Comparison of ENCODE assay signal across 27 mouse cellular contexts in genomic region chr12:102295662-102296061, GRCm38 (mm10). TPM values are rescaled to one million over a fixed set of nuclear protein-coding genes. Genes with fewer than 3 reads are reported as not detected.
DNase-seq lines count a peak whose midpoint lies in the region; ATAC-seq and TF ChIP-seq lines count a peak whose summit lies in the region.
"Had no signal": no experiment of that assay in that cellular context is flagged by ENCODE, and none has a peak within 500 bp of the region (broad histone marks: within the 10 kb centered on the region; RNA-seq: fewer than 3 reads in every experiment).

No protein-coding gene starts in this region.

- H3K27ac ChIP-seq in heart, embryonic 11.5 days (ENCODE audit: low read depth, low read length), result no peak overlapping the region
- H3K27ac ChIP-seq in limb, embryonic 14.5 days (replicated peaks; ENCODE audit: low read depth, low read length), result no peak overlapping the region
- H3K27ac ChIP-seq in limb, embryonic 10.5 days, result no peak overlapping the region
- H3K27ac ChIP-seq in thymus, adult 2 months (ENCODE audit: control insufficient read depth, insufficient read depth, low read length), result peak overlapping the region; percentile 73
- H3K27ac ChIP-seq: embryonic facial prominence, embryonic 12.5 days; embryonic facial prominence, embryonic 15.5 days; forebrain, embryonic 12.5 days; forebrain, embryonic 15.5 days; heart, embryonic 15.5 days; hindbrain, embryonic 10.5 days; hindbrain, embryonic 13.5 days had no signal

- no peaks in the 10 kb centered on the region for H3K27me3 ChIP-seq in heart, embryonic 11.5 days (ENCODE audit: control insufficient read depth, insufficient read depth, low read length)
- H3K27me3 ChIP-seq in limb, embryonic 14.5 days (ENCODE audit: control insufficient read depth, insufficient read depth, low read length), result no peaks in the 10 kb centered on the region
- H3K27me3 ChIP-seq in limb, embryonic 10.5 days (ENCODE audit: low read depth, poor library complexity, severe bottlenecking), result no peaks in the 10 kb centered on the region
- H3K27me3 ChIP-seq in thymus, adult 2 months (ENCODE audit: control insufficient read depth, insufficient read depth, low read length), result no peaks in the 10 kb centered on the region
- no peaks in the 10 kb centered on the region for H3K27me3 ChIP-seq in myocyte (ENCODE audit: control insufficient read depth, insufficient read depth, insufficient read length)
- H3K27me3 ChIP-seq: CH12.LX; embryonic facial prominence, embryonic 12.5 days; embryonic facial prominence, embryonic 15.5 days; forebrain, embryonic 12.5 days; forebrain, embryonic 15.5 days; heart, embryonic 12.5 days; heart, embryonic 15.5 days; hindbrain, embryonic 13.5 days; Patski had no signal

- no peak overlapping the region for H3K4me2 ChIP-seq in heart, embryonic 11.5 days
- H3K4me2 ChIP-seq in limb, embryonic 14.5 days (replicated peaks; ENCODE audit: low read depth, low read length, severe bottlenecking), result no peak overlapping the region
- H3K4me2 ChIP-seq in myocyte (ENCODE audit: low read depth), result peak overlapping the region; percentile 45
- H3K4me2 ChIP-seq: embryonic facial prominence, embryonic 12.5 days; embryonic facial prominence, embryonic 15.5 days; forebrain, embryonic 12.5 days; forebrain, embryonic 15.5 days; heart, embryonic 12.5 days; heart, embryonic 15.5 days; hindbrain, embryonic 13.5 days had no signal

- H3K4me1 ChIP-seq in heart, embryonic 11.5 days (ENCODE audit: control insufficient read depth, insufficient read depth, low read length), result peaks cover 24% of the 10 kb centered on the region
- H3K4me1 ChIP-seq in limb, embryonic 14.5 days (ENCODE audit: control insufficient read depth, insufficient read depth, low read length), result peaks cover 7% of the 10 kb centered on the region; the same call in 1 of the 2 replicates
- H3K4me1 ChIP-seq in limb, embryonic 10.5 days, result peaks cover 13% of the 10 kb centered on the region
- H3K4me1 ChIP-seq in thymus, adult 2 months (replicated peaks; ENCODE audit: control insufficient read depth, insufficient read depth, low read length), result peaks cover 50% of the 10 kb centered on the region

- H3K79me2 ChIP-seq in myocyte (ENCODE audit: control insufficient read depth, insufficient read depth), result peaks cover 72% of the 10 kb centered on the region

- H3K9me3 ChIP-seq in heart, embryonic 11.5 days (replicated peaks; ENCODE audit: control insufficient read depth, low read length), result no peaks in the 10 kb centered on the region
- no peaks in the 10 kb centered on the region for H3K9me3 ChIP-seq in limb, embryonic 14.5 days (ENCODE audit: control insufficient read depth, low read length)
- no peaks in the 10 kb centered on the region for H3K9me3 ChIP-seq in limb, embryonic 10.5 days (replicated peaks)
- H3K9me3 ChIP-seq: embryonic facial prominence, embryonic 12.5 days; embryonic facial prominence, embryonic 15.5 days; forebrain, embryonic 12.5 days; forebrain, embryonic 15.5 days; G1E; heart, embryonic 12.5 days; heart, embryonic 15.5 days; hindbrain, embryonic 10.5 days; hindbrain, embryonic 13.5 days had no signal

- no peak for TF ChIP-seq CTCF in thymus, adult 2 months (IDR thresholded peaks at IDR 0.05; ENCODE audit: borderline replicate concordance, control insufficient read depth, extremely low read depth, insufficient read depth, low read length, poor library complexity)

- no peak for ATAC-seq in heart, embryonic 11.5 days (replicated peaks; ENCODE audit: insufficient number of reproducible peaks, low FRiP score, low TSS enrichment)
- peak; percentile 31; the same call in 1 of the 2 replicates for ATAC-seq in limb, embryonic 14.5 days (ENCODE audit: low FRiP score, low read depth)
- ATAC-seq: intestine, postnatal 0 days; Patski had no signal

- no peak overlapping the region for H3K9ac ChIP-seq in heart, embryonic 11.5 days (ENCODE audit: low read depth, low read length)
- H3K9ac ChIP-seq in limb, embryonic 14.5 days (ENCODE audit: low read depth, low read length, severe bottlenecking), result no peak overlapping the region
- H3K9ac ChIP-seq: embryonic facial prominence, embryonic 12.5 days; embryonic facial prominence, embryonic 15.5 days; forebrain, embryonic 12.5 days; forebrain, embryonic 15.5 days; heart, embryonic 12.5 days; heart, embryonic 15.5 days; hindbrain, embryonic 13.5 days had no signal

- no peak for TF ChIP-seq POLR2A in limb, embryonic 14.5 days (IDR thresholded peaks at IDR 0.05; ENCODE audit: borderline replicate concordance, extremely low read depth, insufficient read depth, insufficient read length)
- no peak for TF ChIP-seq POLR2A in thymus, adult 2 months (IDR thresholded peaks at IDR 0.05; ENCODE audit: control insufficient read depth, extremely low read depth, insufficient read depth, low read length, poor library complexity)
- TF ChIP-seq POLR2A in myocyte (IDR thresholded peaks at IDR 0.05; ENCODE audit: insufficient read length, low read depth), result no peak

- H3K36me3 ChIP-seq in heart, embryonic 11.5 days (ENCODE audit: control insufficient read depth, insufficient read depth, low read length), result no peaks in the 10 kb centered on the region
- H3K36me3 ChIP-seq in limb, embryonic 14.5 days (ENCODE audit: control insufficient read depth, insufficient read depth, low read length), result no peaks in the 10 kb centered on the region
- H3K36me3 ChIP-seq in limb, embryonic 10.5 days, result no peaks in the 10 kb centered on the region
- no peaks in the 10 kb centered on the region for H3K36me3 ChIP-seq in thymus, adult 2 months (ENCODE audit: control insufficient read depth, insufficient read depth, low read length)
- H3K36me3 ChIP-seq in myocyte (ENCODE audit: control insufficient read depth, insufficient read depth), result no peaks in the 10 kb centered on the region
- H3K36me3 ChIP-seq: embryonic facial prominence, embryonic 12.5 days; embryonic facial prominence, embryonic 15.5 days; forebrain, embryonic 12.5 days; forebrain, embryonic 15.5 days; G1E; heart, embryonic 15.5 days; hindbrain, embryonic 10.5 days; hindbrain, embryonic 13.5 days had no signal

- DNase-seq in heart, adult 11 months, result peak; percentile 86
- DNase-seq in limb, embryonic 14.5 days (ENCODE audit: low spot score), result no peak
- no peak for DNase-seq in limb, embryonic 10.5 days (ENCODE audit: low spot score)
- no peak for DNase-seq in thymus, adult 2 months
- no peak for DNase-seq in thymus, adult 18-20 months
- DNase-seq in cerebellum, adult 8-10 months, result no peak
- DNase-seq: adrenal gland, adult 2 months; cerebellum, adult 18-20 months; cerebellum, adult 9-11 months; cerebellum, postnatal 25 days; gastrocnemius, postnatal 14 days; heart, adult 18-20 months; heart, postnatal 36 days had no signal

- H3ac ChIP-seq in myocyte (ENCODE audit: control insufficient read depth, insufficient read length), result no peak overlapping the region

- no peak overlapping the region for H3K4me3 ChIP-seq in heart, embryonic 11.5 days (ENCODE audit: low read depth, low read length)
- no peak overlapping the region for H3K4me3 ChIP-seq in limb, embryonic 14.5 days (replicated peaks; ENCODE audit: low read length)
- H3K4me3 ChIP-seq in limb, embryonic 10.5 days, result no peak overlapping the region
- H3K4me3 ChIP-seq in thymus, adult 2 months (ENCODE audit: control insufficient read depth, insufficient read depth, low read length), result no peak overlapping the region
- no peak overlapping the region for H3K4me3 ChIP-seq in myocyte
- H3K4me3 ChIP-seq: embryonic facial prominence, embryonic 12.5 days; embryonic facial prominence, embryonic 15.5 days; forebrain, embryonic 12.5 days; forebrain, embryonic 15.5 days; heart, embryonic 12.5 days; heart, embryonic 15.5 days; hindbrain, embryonic 10.5 days; hindbrain, embryonic 13.5 days had no signal

- WGBS in heart, embryonic 11.5 days (ENCODE audit: insufficient replicate concordance), result 72% methylated on average over 8 of the region's 8 CpGs
- WGBS in limb, embryonic 14.5 days, result 80% methylated on average over 8 of the region's 8 CpGs
- 83% methylated on average over 8 of the region's 8 CpGs for WGBS in limb, embryonic 10.5 days
- 76% methylated on average over 8 of the region's 8 CpGs for WGBS in thymus, adult 2 months

TF ChIP-seq in myocyte, 11 proteins besides CTCF, POLR2A, EP300 and RAD21:
- no peak for TF ChIP-seq CEBPB (IDR thresholded peaks at IDR 0.05; ENCODE audit: insufficient read depth, poor library complexity, severe bottlenecking)
- peak in 2 of 3 experiments; percentile 35 to 82 for TF ChIP-seq MYOG (IDR thresholded peaks at IDR 0.05; ENCODE audit: control insufficient read depth in 1 of 3, insufficient read depth in 1 of 3, insufficient read length in 2 of 3, low read depth in 2 of 3)
- no peak for TF ChIP-seq USF1 (IDR thresholded peaks at IDR 0.05; ENCODE audit: low read depth)
- no peak for TF ChIP-seq POLR2AphosphoS2 (IDR thresholded peaks at IDR 0.05; ENCODE audit: insufficient read length, low read depth)
- TF ChIP-seq E2F4 (IDR thresholded peaks at IDR 0.05; ENCODE audit: insufficient read depth), result no peak
- no peak for TF ChIP-seq TCF12 (IDR thresholded peaks at IDR 0.05; ENCODE audit: insufficient read depth, poor library complexity, severe bottlenecking)
- TF ChIP-seq TCF3 (IDR thresholded peaks at IDR 0.05; ENCODE audit: insufficient read length, low read depth), result peak; percentile 8
- TF ChIP-seq REST (IDR thresholded peaks at IDR 0.05; ENCODE audit: insufficient read depth, insufficient read length), result no peak
- no peak for TF ChIP-seq MAX (IDR thresholded peaks at IDR 0.05; ENCODE audit: low read depth)
- peak in 2 of 3 experiments; percentile 48 to 53 for TF ChIP-seq MYOD1 (IDR thresholded peaks at IDR 0.05; ENCODE audit: control insufficient read depth in 1 of 3, insufficient read length in 2 of 3, low read depth in 2 of 3)
- no peak for TF ChIP-seq SRF (IDR thresholded peaks at IDR 0.05; ENCODE audit: control insufficient read depth, insufficient read length, low read depth)

RNA-seq across cellular contexts. Expression of gene Rin3, which starts 12.8 kb away (rescaled TPM):
- polyA plus RNA-seq in heart, embryonic 11.5 days (2014; fragmentation: Nextera tagmentation; extraction: Ambion mirVana), result 8.8 and 10.2 TPM in 2 replicates
- 10.0 and 11.9 TPM in 2 replicates for polyA plus RNA-seq in limb, embryonic 14.5 days (2012; rRNA removed)
- 9.4 and 10.8 TPM in 2 replicates for polyA plus RNA-seq in limb, embryonic 14.5 days (2014; fragmentation: Nextera tagmentation; extraction: Ambion mirVana)
- 4.2 and 4.7 TPM in 2 replicates for polyA plus RNA-seq in limb, embryonic 10.5 days (2016; fragmentation: Nextera tagmentation; extraction: Ambion mirVana)
- 25.4 and 33.8 TPM in 2 replicates for polyA plus RNA-seq in thymus, adult 2 months (2012; rRNA removed)
- 23.4 TPM for polyA plus RNA-seq in myocyte (2012; fragmentation: generic; extraction: Trizol)
